Mouse (Mus musculus) hindbrain, postnatal 0 days (tissue): ENCODE results near the gene Acvr1. TPM values are rescaled to one million over a fixed set of nuclear protein-coding genes. Genes with fewer than 3 reads are reported as not detected.

Experiments
- ATAC-seq: fragments of 200-750 bp; cut with Nextera tagmentation; 2 replicates; pipeline ENCODE4 v1.8.0; 2017; ENCODE audit warnings: mild to moderate bottlenecking, moderate TSS enrichment, moderate library complexity
- DNase-seq: peaks from one replicate; pipeline ENCODE4 v3.0.0-alpha.2; 2015; ENCODE audit warnings: low spot score
- H3K27ac ChIP-seq: fragments of 300-500 bp; sonication (generic); 2 replicates; pipeline ENCODE4 v1.5.1; 2014; ENCODE audit warnings: mild to moderate bottlenecking
- H3K27me3 ChIP-seq: fragments of 300-500 bp; sonication (generic); 2 replicates; pipeline ENCODE4 v1.6.1; 2014; ENCODE audit warnings: low read length, mixed read lengths; ENCODE audit not compliant: insufficient read depth
- H3K36me3 ChIP-seq: fragments of 300-500 bp; sonication (generic); 2 replicates; pipeline ENCODE4 v1.6.1; 2014; ENCODE audit warnings: low read length, mixed read lengths; ENCODE audit not compliant: insufficient read depth
- H3K4me1 ChIP-seq: fragments of 300-500 bp; sonication (generic); 2 replicates; pipeline ENCODE4 v1.6.1; 2014; ENCODE audit warnings: antibody characterized with exemption, low read length, mixed read lengths; ENCODE audit not compliant: insufficient read depth
- H3K4me2 ChIP-seq: fragments of 300-500 bp; sonication (generic); 2 replicates; pipeline ENCODE4 v1.6.1; 2014; ENCODE audit warnings: low read depth, mild to moderate bottlenecking, low read length, moderate library complexity, mixed read lengths
- H3K4me3 ChIP-seq: fragments of 300-500 bp; sonication (generic); 2 replicates; pipeline ENCODE4 v1.5.1; 2014; ENCODE audit warnings: low read length
- H3K9ac ChIP-seq: fragments of 300-500 bp; sonication (generic); replicated peaks from 2 replicates; pipeline ENCODE4 v1.6.1; 2014; ENCODE audit warnings: mild to moderate bottlenecking, low read length, moderate library complexity, mixed read lengths
- H3K9me3 ChIP-seq: fragments of 300-500 bp; sonication (generic); 2 replicates; pipeline ENCODE4 v1.6.1; 2016; ENCODE audit warnings: low read length, mixed read lengths
- CTCF ChIP-seq: IDR thresholded peaks from 2 replicates; pipeline ENCODE4 v1.5.1; 2016; ENCODE audit warnings: antibody characterized with exemption, control low read depth, low read depth
- WGBS: fragments of 180-500 bp; shearing (Covaris S2); extraction: QIAGEN DNeasy Blood & Tissue Kit; methylation state at CpG from one replicate; pipeline ENCODE4 v1.1.7; 2014; 5-methylcytosine and 5-hydroxymethylcytosine counted together
- polyA plus RNA-seq: library from polyadenylated mRNA; unstranded; fragments of >200 nt; fragmentation: Nextera tagmentation; extraction: Ambion mirVana; gene quantifications from 2 replicates; pipeline ENCODE4 v1.2.1, GENCODE M21; 2015
- total RNA-seq: library from RNA; depleted of rRNA; stranded (reverse); fragments of >200 nt; gene quantifications from 2 replicates; pipeline ENCODE4 v1.2.3, GENCODE M21; 2014

The Acvr1 gene
- total and polyA plus RNA-seq, 2 experiments from 2014 or later, result 4.9 to 12.5 TPM

DNA sequence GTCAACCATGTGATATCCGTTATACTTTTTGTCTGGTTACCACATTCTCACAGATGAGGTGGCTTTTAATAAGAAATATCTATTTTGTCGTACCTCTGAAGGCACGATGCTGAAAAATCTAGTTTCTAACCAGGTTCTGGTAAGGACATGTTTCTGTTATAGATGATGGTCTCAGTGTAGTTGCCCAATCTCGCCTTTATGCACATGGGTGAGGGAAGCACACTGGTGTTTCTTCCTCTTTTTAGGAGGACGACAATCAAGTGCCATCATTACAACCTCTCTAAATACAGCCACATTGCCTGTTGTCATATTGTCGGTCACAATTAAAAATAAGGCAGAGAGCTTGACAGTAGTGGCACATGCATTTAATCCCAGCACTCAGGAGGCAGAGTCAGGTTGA lies 32.7 kb upstream of the Acvr1 start:
- Histone ChIP-seq H3K27ac (no peak overlapping the region), H3K4me2 (no peak overlapping the region), H3K4me1 (no peaks in the 10 kb centered on the region), H3K27me3 (no peaks in the 10 kb centered on the region), H3K9ac (no peak overlapping the region), H3K4me3 (no peak overlapping the region), H3K9me3 (no peaks in the 10 kb centered on the region), H3K36me3 (no peaks in the 10 kb centered on the region)
- DNase-seq, result no peak
- WGBS, result 96% methylated on average over 6 of the region's 6 CpGs
- TF ChIP-seq CTCF, result no peak
- ATAC-seq, result no peak

DNA sequence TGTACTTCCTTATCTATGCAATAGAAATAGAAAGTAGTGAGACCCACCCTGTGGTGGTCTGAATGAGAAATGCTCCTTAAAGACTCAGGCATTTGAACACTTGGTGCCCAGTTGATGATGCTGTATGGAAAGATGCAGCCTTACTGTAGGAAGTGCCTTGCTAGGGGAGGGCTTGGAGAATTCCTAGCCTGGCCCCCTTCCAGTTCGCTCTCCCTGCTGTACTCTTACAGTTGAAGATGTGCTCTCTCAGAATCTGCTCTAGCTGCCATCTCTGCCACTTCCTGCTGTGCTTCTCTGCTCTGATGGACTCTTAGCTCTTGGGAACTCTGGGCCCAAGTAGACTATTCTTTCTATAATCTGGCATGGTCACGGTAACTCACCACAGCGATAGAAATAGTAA lies 30.6 kb upstream of the Acvr1 start:
- Histone ChIP-seq H3K27ac (no peak overlapping the region), H3K9ac (no peak overlapping the region), H3K36me3 (no peaks in the 10 kb centered on the region), H3K4me3 (no peak overlapping the region), H3K4me2 (no peak overlapping the region), H3K4me1 (no peaks in the 10 kb centered on the region), H3K9me3 (no peaks in the 10 kb centered on the region), H3K27me3 (no peaks in the 10 kb centered on the region)
- 63% methylated on average over 3 of the region's 3 CpGs for WGBS
- DNase-seq (no peak), ATAC-seq (no peak)
- TF ChIP-seq CTCF, result no peak

DNA sequence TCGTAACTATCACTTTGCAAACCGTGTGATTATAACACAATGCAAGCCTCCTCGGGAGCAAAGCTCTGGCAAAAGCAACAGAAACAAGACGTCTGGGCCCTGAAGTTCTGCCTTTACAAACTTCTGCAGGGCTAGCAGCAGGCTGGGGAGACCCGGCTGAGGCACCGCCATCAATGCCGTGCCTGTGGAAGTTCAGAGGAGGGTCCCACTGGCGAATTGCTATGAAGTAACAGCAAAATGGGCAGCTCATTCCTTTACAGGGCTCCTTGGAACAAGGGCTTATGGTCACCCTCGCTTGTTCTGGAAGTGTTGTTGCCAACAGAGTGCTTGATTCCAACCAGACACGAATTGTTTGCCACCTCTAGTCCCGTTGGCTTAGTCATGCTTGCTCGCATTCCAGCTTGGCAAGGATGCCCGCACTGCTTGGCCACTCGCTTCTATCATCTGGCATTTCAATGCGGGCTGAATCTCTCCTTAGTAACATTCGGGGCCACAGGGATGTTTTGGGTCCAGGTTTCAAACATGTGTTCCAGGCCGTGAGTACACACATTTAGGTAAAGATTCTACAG lies 29.9 kb upstream of the Acvr1 start:
- no peaks in the 10 kb centered on the region for H3K4me1 ChIP-seq
- DNase-seq, result peak; percentile 59
- WGBS, result 49% methylated on average over 17 of the region's 17 CpGs

DNA sequence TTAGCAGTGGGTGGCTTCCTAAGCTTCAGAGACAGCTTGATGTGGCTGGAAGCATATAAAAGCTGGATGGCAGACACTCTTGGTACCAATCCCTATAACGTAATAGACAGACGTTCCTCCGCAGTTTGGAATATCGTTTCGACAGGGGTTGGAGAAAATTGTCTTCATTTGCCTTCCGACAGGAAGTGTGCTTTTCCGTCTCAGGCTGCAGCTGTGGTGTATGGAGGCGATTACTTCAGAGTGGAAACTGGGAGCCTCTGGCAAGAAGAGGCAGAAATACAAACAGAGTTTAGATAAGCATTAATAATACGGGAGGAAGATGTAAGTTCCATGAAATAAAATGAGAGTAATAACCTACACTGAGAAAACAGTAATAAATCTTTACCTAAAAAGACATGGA lies 28.4 kb upstream of the Acvr1 start:
- WGBS, result 76% methylated on average over 9 of the region's 9 CpGs
- no peak for TF ChIP-seq CTCF
- ATAC-seq (no peak), DNase-seq (no peak)
- H3K4me3 ChIP-seq, result no peak overlapping the region
- no peak overlapping the region for H3K27ac ChIP-seq
- no peaks in the 10 kb centered on the region for H3K4me1 ChIP-seq
- no peaks in the 10 kb centered on the region for H3K36me3 ChIP-seq
- no peaks in the 10 kb centered on the region for H3K9me3 ChIP-seq
- H3K9ac ChIP-seq, result no peak overlapping the region
- H3K4me2 ChIP-seq, result no peak overlapping the region
- H3K27me3 ChIP-seq, result no peaks in the 10 kb centered on the region

More for the DNA sequence above, 29.9 kb upstream of the Acvr1 start:
- TF ChIP-seq CTCF, result no peak
- Histone ChIP-seq H3K9ac (no peak overlapping the region), H3K27me3 (no peaks in the 10 kb centered on the region), H3K4me3 (no peak overlapping the region), H3K36me3 (no peaks in the 10 kb centered on the region), H3K9me3 (no peaks in the 10 kb centered on the region), H3K27ac (no peak overlapping the region), H3K4me2 (peak overlapping the region; percentile 31; the same call in 1 of the 2 replicates)
- ATAC-seq, result peak; percentile 70

DNA sequence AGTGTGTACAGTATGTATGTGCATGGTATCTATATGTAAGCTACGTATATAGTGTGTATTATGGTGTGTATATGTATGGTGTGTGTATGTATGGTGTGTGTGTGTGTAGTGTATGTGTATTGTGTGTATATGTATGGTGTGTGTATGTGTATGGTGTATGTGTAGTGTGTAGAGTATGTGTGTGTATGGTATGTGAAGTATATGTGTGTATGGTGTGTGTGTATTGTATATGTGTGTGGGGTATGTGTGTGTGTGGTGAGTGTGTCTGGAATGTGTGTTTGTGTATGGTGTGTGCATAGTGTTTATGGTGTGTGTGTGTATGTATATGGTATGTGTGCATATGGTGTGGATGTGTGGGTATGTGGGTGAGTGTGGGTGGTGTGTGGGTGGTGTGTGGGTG lies 23.1 kb upstream of the Acvr1 start:
- 98% methylated on average over 1 of the region's 1 CpGs for WGBS
- H3K27me3 ChIP-seq, result no peaks in the 10 kb centered on the region
- ATAC-seq (peak; percentile 29; the same call in 1 of the 2 replicates), DNase-seq (no peak)
- no peaks in the 10 kb centered on the region for H3K4me1 ChIP-seq
- H3K27ac ChIP-seq, result no peak overlapping the region
- H3K9me3 ChIP-seq, result no peaks in the 10 kb centered on the region
- no peak for TF ChIP-seq CTCF
- H3K9ac ChIP-seq, result no peak overlapping the region
- no peaks in the 10 kb centered on the region for H3K36me3 ChIP-seq
- H3K4me3 ChIP-seq, result no peak overlapping the region
- H3K4me2 ChIP-seq, result no peak overlapping the region

DNA sequence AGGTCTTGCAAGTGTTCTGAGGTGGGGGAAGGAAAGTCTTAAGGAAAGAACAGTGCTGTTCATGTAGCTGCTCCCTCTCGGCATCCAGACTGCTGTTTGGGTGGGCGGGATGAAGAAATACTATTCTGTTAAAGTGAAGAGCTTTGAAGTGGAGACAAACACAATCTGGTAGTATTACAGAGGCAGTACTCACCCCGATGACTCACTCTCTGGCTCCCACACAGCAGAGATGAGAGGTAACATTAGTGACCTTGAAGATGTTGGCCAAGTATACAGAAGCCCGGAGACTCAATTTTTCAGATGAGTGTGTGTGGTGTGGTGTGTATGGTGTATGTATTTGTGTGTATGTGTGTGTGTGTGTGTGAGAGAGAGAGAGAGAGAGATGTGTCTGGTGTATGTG lies 22.7 kb upstream of the Acvr1 start:
- H3K4me3 ChIP-seq, result no peak overlapping the region
- ATAC-seq (peak; percentile 4; the same call in 1 of the 2 replicates), DNase-seq (no peak)
- no peak for TF ChIP-seq CTCF
- H3K27me3 ChIP-seq, result no peaks in the 10 kb centered on the region
- H3K4me2 ChIP-seq, result no peak overlapping the region
- no peaks in the 10 kb centered on the region for H3K9me3 ChIP-seq
- H3K36me3 ChIP-seq, result no peaks in the 10 kb centered on the region
- H3K4me1 ChIP-seq, result no peaks in the 10 kb centered on the region
- H3K9ac ChIP-seq, result no peak overlapping the region
- H3K27ac ChIP-seq, result no peak overlapping the region
- WGBS, result 84% methylated on average over 4 of the region's 4 CpGs

DNA sequence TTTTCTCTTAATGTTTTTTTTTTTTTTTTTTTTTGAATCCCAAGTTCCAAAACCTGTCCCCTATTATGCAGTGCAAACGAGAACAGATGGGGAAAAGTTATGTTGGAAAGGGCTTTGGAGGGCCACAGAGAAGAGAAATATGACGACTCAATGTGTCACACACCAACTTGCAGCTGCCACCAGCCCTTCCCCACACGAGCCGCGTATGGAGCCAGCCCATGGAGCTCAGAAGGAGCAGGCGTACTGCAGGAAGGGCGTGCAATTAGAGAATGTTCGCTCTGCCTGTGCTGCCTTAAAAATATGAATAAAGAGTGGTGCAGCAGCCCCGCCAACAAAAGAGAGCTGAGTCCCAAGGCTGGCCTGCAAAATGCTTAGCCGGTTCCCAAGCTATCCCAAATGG lies 19.4 kb upstream of the Acvr1 start:
- H3K4me1 ChIP-seq, result no peaks in the 10 kb centered on the region
- TF ChIP-seq CTCF, result no peak
- no peak overlapping the region for H3K4me2 ChIP-seq
- no peak overlapping the region for H3K4me3 ChIP-seq
- ATAC-seq (no peak), DNase-seq (no peak)
- H3K9me3 ChIP-seq, result no peaks in the 10 kb centered on the region
- no peak overlapping the region for H3K27ac ChIP-seq
- H3K9ac ChIP-seq, result no peak overlapping the region
- WGBS, result 67% methylated on average over 10 of the region's 10 CpGs
- H3K27me3 ChIP-seq, result no peaks in the 10 kb centered on the region
- no peaks in the 10 kb centered on the region for H3K36me3 ChIP-seq
